Mouse (Mus musculus) cortical plate, adult 2 months (tissue): ENCODE measurements around the gene Tmem86a. TPM values are rescaled to one million over a fixed set of nuclear protein-coding genes. Genes with fewer than 3 reads are reported as not detected.
A peak's percentile ranks its signal among the peaks of the same experiment; 100 is the strongest.

ENCODE experiments used
- H3K27ac ChIP-seq: fragments of 200-500 bp; 2 replicates; pipeline ENCODE4 v1.5.1; 2012; ENCODE audit warnings: low read length, control low read depth, inconsistent platforms; ENCODE audit not compliant: insufficient read depth
- H3K4me1 ChIP-seq: fragments of 200-500 bp; 2 replicates; pipeline ENCODE4 v1.6.1; 2011; ENCODE audit warnings: low read length; ENCODE audit not compliant: control insufficient read depth, insufficient read depth
- H3K4me3 ChIP-seq: fragments of 200-500 bp; 2 replicates; pipeline ENCODE4 v1.5.1; 2011; ENCODE audit warnings: mild to moderate bottlenecking, low read length, control low read depth; ENCODE audit not compliant: insufficient read depth
- CTCF ChIP-seq: fragments of 200-500 bp; IDR thresholded peaks from 2 replicates; pipeline ENCODE4 v1.5.1; 2011; ENCODE audit warnings: mild to moderate bottlenecking, control low read depth, low read length; ENCODE audit not compliant: insufficient read depth; ENCODE audit errors: extremely low read depth
- POLR2A ChIP-seq: fragments of 200-500 bp; IDR thresholded peaks from 2 replicates; pipeline ENCODE4 v1.6.1; 2011; ENCODE audit warnings: mild to moderate bottlenecking, low read length, control low read depth; ENCODE audit not compliant: insufficient read depth; ENCODE audit errors: extremely low read depth
- polyA plus RNA-seq: library from polyadenylated mRNA; depleted of rRNA; stranded (reverse); fragments of >200 nt; gene quantifications from 2 replicates; pipeline ENCODE4 v1.2.3, GENCODE M21; 2012; rRNA removed

Tmem86a gene
- 22.5 and 22.6 TPM in 2 replicates for polyA plus RNA-seq

DNA sequence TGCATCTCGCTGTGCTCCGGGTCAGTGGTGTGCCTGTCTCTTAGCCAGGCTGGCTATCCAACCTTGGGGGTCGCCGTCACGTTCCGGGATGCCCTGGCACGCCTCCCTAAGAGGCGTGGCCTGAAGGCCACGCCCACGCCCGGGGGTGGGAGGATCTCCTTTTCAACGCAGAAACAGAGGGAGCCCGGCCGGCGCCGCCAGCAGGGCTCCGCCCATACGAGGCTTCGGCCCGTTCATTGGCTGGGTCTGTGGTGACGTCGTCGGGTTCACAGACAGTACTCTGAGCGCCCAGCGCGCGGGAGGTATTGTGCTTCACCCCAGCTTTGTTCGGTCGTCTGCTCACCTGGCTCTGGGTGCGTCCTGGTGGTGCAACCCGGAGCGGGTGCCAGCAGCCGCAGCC is at the start of gene Tmem86a:
Tmem86a (plus strand) TSS at position 236 of the 400 bp plus-strand sequence.
- TF ChIP-seq CTCF (no peak), POLR2A (peak; percentile 86)
- peak within 1 kb of the TSS; percentile 88 for H3K27ac ChIP-seq
- H3K4me3 ChIP-seq, result peak within 1 kb of the TSS; percentile 56
- H3K4me1 ChIP-seq, result peaks cover 2% of the 10 kb centered on the region; the same call in 1 of the 2 replicates

DNA sequence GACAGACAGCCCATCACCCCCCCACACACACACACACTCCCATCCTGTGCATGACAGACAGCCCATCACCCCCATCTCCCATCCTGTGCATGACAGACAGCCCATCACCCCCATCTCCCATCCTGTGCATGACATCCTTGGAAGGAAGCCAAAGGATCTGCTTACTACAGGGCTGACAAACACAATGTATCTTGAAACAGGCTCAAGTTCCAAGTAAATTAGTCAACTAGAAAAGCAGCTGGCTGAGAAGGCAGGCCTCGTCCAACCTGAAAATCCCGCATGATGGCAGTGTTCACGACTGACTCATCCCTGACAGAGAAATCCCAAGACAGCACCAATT is 49.8 kb upstream of the Tmem86a start:
- Histone ChIP-seq H3K4me1 (peaks cover 11% of the 10 kb centered on the region), H3K4me3 (no peak overlapping the region), H3K27ac (no peak overlapping the region)
- no peak for TF ChIP-seq CTCF
- TF ChIP-seq POLR2A, result no peak

DNA sequence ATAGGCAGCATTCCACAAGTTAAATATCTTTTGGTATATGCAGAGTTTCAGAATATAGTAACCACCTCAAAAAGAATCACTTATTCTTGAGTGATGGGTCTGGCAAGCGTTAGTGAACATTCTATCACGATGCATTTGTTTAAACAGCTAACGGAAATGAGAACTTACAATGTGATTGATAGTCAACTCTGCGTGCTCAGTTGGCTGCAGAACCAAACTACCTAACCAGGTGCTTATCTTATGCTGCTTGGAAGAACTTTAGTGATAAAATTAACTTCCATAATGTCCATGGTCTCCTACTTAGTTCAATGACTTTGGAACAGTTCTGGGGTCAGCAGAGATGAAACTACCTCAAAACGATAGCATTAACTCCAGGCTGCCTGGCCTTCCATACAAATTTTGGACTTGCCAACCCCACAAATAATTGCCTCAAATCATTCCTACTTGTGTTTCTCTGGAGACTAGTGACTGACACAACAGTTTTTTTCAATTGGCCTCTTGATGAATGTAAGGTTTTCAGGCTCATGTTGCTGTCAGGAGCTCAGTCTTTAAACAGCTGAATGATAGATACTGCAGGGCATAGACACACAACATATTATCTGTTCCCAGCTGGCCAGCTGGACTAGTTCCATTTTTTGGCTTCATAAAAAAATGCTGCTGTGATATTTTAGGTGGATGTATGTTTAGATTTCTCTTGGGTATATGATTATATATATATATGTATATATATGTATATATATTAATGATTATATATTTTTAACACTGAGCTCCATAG is 49.1 kb upstream of the Tmem86a start:
- TF ChIP-seq CTCF (no peak), POLR2A (no peak)
- Histone ChIP-seq H3K27ac (no peak overlapping the region), H3K4me1 (peaks cover 12% of the 10 kb centered on the region), H3K4me3 (no peak overlapping the region)

DNA sequence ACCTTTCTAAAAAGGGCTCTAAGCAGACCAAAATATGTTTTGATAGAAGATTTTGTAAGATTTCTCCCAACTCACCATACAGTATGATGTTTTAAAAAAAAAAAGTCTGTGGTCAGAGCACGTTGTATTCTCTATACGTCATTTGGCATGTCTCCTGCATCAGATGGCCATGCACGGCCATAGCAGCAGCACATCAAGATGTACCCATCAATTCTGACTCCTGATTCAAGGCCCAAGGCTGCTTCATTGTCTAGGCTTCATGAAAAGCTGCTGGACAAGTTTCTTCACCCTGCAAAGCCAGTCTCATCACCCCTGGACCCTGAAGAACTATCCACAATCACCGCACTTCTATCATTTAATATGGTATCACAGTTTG is 48.5 kb upstream of the Tmem86a start:
- Histone ChIP-seq H3K27ac (no peak overlapping the region), H3K4me1 (peaks cover 12% of the 10 kb centered on the region), H3K4me3 (no peak overlapping the region)
- no peak for TF ChIP-seq CTCF

DNA sequence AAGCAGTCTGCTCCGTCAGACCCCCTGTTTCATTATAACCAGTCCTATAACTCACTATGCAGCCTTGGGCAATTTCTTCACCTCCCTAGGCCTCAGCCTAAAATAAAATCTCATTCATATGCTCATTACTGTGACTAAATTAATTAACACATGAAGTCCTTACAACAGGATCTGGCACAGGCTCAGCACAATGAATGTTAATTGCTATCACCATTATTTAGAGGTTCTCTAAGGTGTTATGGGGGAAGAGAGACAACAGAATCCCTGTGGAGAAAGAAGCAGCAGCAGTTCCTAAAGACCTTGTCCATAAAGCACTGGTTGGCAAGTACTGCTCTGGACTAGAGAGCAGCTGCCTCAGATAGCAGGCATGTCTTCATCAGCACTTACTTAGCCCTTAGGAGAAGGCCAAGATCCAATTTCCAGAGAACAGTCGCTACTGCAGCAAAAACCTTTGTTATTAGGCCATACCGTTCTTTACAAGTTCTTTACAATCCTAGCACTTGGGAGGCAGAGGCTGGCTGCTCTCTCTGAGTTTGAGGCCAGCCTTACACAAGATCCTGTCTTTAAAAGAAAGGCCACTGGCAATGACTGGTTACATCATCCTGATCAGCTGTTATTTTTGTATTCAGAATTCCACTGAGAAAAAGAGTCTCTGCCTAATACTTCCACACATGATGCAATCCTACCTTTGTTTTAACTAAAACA is 46.8 kb upstream of the Tmem86a start:
- TF ChIP-seq CTCF (no peak), POLR2A (no peak)
- H3K4me1 ChIP-seq, result peaks cover 12% of the 10 kb centered on the region

DNA sequence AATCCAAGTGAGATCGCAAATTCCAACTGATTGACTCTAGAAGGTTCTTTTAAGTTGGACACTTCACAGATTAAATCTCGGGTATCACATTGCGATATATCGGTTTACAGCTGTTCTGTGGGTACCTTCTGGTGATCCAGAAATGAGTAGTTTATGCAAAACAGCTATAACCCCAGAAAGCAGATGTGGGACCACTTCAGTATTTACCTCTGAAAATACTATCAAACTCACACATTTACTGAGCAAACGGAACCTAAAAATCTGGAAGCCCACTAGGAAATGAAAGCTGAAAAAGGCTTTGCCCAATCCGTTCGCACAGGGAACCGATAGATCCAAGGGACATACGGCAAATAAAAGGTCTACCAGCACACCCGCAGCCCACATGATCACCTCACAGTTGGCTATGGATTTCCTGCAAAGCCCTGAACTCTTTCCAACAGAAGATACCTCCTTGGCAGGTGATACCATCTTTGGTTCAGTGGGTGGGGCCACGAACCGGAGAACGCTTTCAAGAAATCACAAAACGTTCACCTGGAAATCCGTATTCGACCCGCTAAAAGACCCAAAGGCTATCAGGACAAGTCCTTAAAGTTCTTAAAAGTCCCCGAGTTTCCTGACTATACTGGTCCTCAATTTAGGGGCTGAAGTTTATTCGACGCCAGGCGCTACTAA is 43.2 kb upstream of the Tmem86a start:
- 0 out of 2 replicates have a peak overlapping the region, but pooled peaks have one; percentile 19 for H3K27ac ChIP-seq
- H3K4me3 ChIP-seq, result peak overlapping the region; percentile 75
- peaks cover 7% of the 10 kb centered on the region; the same call in 1 of the 2 replicates for H3K4me1 ChIP-seq

More for the DNA sequence above, 46.8 kb upstream of the Tmem86a start:
- H3K4me3 ChIP-seq, result no peak overlapping the region
- H3K27ac ChIP-seq, result no peak overlapping the region

DNA sequence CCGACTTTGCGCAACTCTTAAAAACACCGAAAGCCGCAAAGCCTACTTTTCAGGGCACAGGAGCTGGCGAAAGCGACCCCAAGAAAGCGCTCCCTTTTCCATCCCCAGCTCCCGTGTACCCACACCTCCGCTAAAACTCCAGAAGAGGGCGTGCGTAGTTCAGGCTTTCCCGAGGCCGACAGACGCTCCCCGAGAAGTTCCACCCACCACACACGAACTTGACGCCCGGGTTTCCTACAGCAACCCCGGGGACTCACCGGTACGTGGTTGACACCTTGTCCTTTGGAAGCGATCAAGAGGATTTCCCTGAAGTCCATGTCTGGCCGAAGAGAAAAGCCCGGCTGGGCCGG is 42.6 kb upstream of the Tmem86a start:
- Histone ChIP-seq H3K27ac (peak overlapping the region; percentile 19), H3K4me3 (peak overlapping the region; percentile 75), H3K4me1 (peaks cover 6% of the 10 kb centered on the region; the same call in 1 of the 2 replicates)
- TF ChIP-seq POLR2A (no peak), CTCF (0 out of 2 replicates have a peak, but pooled peaks have one; percentile 4)

More for the DNA sequence above, 43.2 kb upstream of the Tmem86a start:
- TF ChIP-seq CTCF, result no peak
- no peak for TF ChIP-seq POLR2A

DNA sequence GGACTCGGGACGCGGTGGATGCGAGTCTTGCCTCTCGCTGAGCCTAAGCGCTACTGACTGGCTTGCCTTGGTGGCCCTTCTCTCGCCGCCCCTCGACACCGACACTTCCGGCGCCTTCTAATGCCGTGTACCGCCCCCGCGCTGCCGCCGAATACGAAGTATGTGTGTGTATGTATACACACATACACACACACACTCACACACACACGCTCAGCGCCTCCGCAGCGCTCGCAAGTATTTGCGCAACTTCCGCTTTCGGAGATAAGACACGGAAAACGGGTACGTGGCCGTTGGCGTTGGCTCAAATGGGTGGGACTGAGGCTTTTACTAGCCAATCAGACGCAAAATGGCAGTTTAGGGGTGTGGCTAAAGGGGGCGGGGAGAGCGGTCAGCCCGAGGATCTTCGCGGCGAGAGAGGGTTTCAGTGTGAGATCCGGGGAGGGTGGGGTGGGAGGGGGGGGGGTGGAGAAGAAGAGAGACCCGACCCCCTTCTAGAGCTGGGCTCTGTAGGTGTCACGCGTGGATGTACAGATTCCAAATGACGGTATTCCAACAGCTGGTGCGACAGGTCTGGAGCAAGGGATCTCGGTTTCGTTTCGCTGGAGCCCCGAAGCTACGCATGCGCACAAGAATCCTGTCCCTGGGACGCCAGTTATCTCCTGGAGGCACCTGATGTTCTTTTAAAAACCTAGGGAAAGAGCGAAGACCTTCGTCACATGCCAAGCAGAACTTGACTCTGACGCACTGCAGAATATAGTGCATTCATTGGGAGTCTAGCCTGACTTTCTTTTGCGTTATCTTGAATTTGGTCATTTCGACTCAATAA is 42.0 kb upstream of the Tmem86a start, which contains the start of gene Spty2d1:
Spty2d1 (minus strand) TSS at position 244 of the 826 bp plus-strand sequence.
- Histone ChIP-seq H3K27ac (peak within 1 kb of the TSS; percentile 69), H3K4me1 (peaks cover 6% of the 10 kb centered on the region; the same call in 1 of the 2 replicates), H3K4me3 (peak within 1 kb of the TSS; percentile 75)
- TF ChIP-seq CTCF, result no peak
- peak; percentile 82 for TF ChIP-seq POLR2A
